Mouse (Mus musculus): ENCODE results near the gene Klhl10. TPM values are rescaled to one million over a fixed set of nuclear protein-coding genes. Genes with fewer than 3 reads are reported as not detected.

Gene Klhl10
- polyA plus RNA-seq, 1 experiment from 2014 or later, result 0.68 TPM

GRCm38 (mm10) chr11:100414914-100415822 lies 26.5 kb upstream of the Klhl10 start, which contains the start of gene Fkbp10:
Gene Fkbp10, plus strand, starts transcription at chr11:100415697.
- peak; percentile 36 for ATAC-seq (ENCODE audit: low FRiP score, low TSS enrichment)
- H3K27me3 ChIP-seq (ENCODE audit: control insufficient read depth, insufficient read depth, low read length), result no peaks in the 10 kb centered on the region
- H3K9me3 ChIP-seq (ENCODE audit: control insufficient read depth, low read length), result no peaks in the 10 kb centered on the region
- under 1% methylated on average over 31 of the region's 31 CpGs for WGBS
- peak within 1 kb of the TSS; percentile 69 for H3K4me3 ChIP-seq (ENCODE audit: low read length)
- H3K9ac ChIP-seq (ENCODE audit: low read depth, low read length), result peak within 1 kb of the TSS; percentile 72
- H3K4me1 ChIP-seq (ENCODE audit: control insufficient read depth, insufficient read depth, low read length), result peaks cover 32% of the 10 kb centered on the region
- peaks cover 13% of the 10 kb centered on the region; the same call in 1 of the 2 replicates for H3K36me3 ChIP-seq (ENCODE audit: control insufficient read depth, insufficient read depth, low read length)
- H3K4me2 ChIP-seq (replicated peaks; ENCODE audit: low read depth, low read length), result peak within 1 kb of the TSS; percentile 82
- H3K27ac ChIP-seq (ENCODE audit: low read depth, low read length), result peak within 1 kb of the TSS; percentile 95

GRCm38 (mm10) chr11:100421537-100421936 lies 20.2 kb upstream of the Klhl10 start:
- 33% methylated on average over 8 of the region's 8 CpGs for WGBS
- H3K9me3 ChIP-seq (ENCODE audit: control insufficient read depth, low read length), result no peaks in the 10 kb centered on the region
- no peak overlapping the region for H3K4me2 ChIP-seq (replicated peaks; ENCODE audit: low read depth, low read length)
- ATAC-seq (ENCODE audit: low FRiP score, low TSS enrichment), result peak; percentile 60
- no peak overlapping the region for H3K9ac ChIP-seq (ENCODE audit: low read depth, low read length)
- H3K4me1 ChIP-seq (ENCODE audit: control insufficient read depth, insufficient read depth, low read length), result peaks cover 9% of the 10 kb centered on the region; the same call in 1 of the 2 replicates
- H3K36me3 ChIP-seq (ENCODE audit: control insufficient read depth, insufficient read depth, low read length), result peaks cover 43% of the 10 kb centered on the region
- no peak overlapping the region for H3K4me3 ChIP-seq (ENCODE audit: low read length)
- no peaks in the 10 kb centered on the region for H3K27me3 ChIP-seq (ENCODE audit: control insufficient read depth, insufficient read depth, low read length)
- H3K27ac ChIP-seq (ENCODE audit: low read depth, low read length), result no peak overlapping the region; the same call in 1 of the 2 replicates

- 86% methylated on average over 7 of the region's 7 CpGs for WGBS
- Histone ChIP-seq H3K4me1 (ENCODE audit: control insufficient read depth, insufficient read depth, low read length) (peaks cover 8% of the 10 kb centered on the region; the same call in 1 of the 2 replicates), H3K9ac (ENCODE audit: low read depth, low read length) (no peak overlapping the region), H3K27ac (ENCODE audit: low read depth, low read length) (no peak overlapping the region), H3K27me3 (ENCODE audit: control insufficient read depth, insufficient read depth, low read length) (no peaks in the 10 kb centered on the region), H3K4me2 (replicated peaks; ENCODE audit: low read depth, low read length) (no peak overlapping the region), H3K36me3 (ENCODE audit: control insufficient read depth, insufficient read depth, low read length) (peaks cover 43% of the 10 kb centered on the region), H3K4me3 (ENCODE audit: low read length) (no peak overlapping the region), H3K9me3 (ENCODE audit: control insufficient read depth, low read length) (no peaks in the 10 kb centered on the region)
- ATAC-seq (ENCODE audit: low FRiP score, low TSS enrichment), result no peak
These were observed 17.9 kb upstream of the Klhl10 start for GRCm38 (mm10) chr11:100423836-100424235.

GRCm38 (mm10) chr11:100425851-100426250 lies 15.9 kb upstream of the Klhl10 start:
- no peak overlapping the region for H3K4me2 ChIP-seq (replicated peaks; ENCODE audit: low read depth, low read length)
- H3K36me3 ChIP-seq (ENCODE audit: control insufficient read depth, insufficient read depth, low read length), result peaks cover 49% of the 10 kb centered on the region
- WGBS, result 20% methylated on average over 7 of the region's 7 CpGs
- peaks cover 6% of the 10 kb centered on the region; the same call in 1 of the 2 replicates for H3K4me1 ChIP-seq (ENCODE audit: control insufficient read depth, insufficient read depth, low read length)
- H3K27ac ChIP-seq (ENCODE audit: low read depth, low read length), result no peak overlapping the region; the same call in 1 of the 2 replicates
- no peak overlapping the region for H3K4me3 ChIP-seq (ENCODE audit: low read length)
- H3K9ac ChIP-seq (ENCODE audit: low read depth, low read length), result peak overlapping the region; percentile 13; the same call in 1 of the 2 replicates
- no peaks in the 10 kb centered on the region for H3K9me3 ChIP-seq (ENCODE audit: control insufficient read depth, low read length)
- no peaks in the 10 kb centered on the region for H3K27me3 ChIP-seq (ENCODE audit: control insufficient read depth, insufficient read depth, low read length)
- ATAC-seq (ENCODE audit: low FRiP score, low TSS enrichment), result no peak

- Histone ChIP-seq H3K36me3 (ENCODE audit: control insufficient read depth, insufficient read depth, low read length) (peaks cover 46% of the 10 kb centered on the region), H3K4me3 (ENCODE audit: low read length) (no peak overlapping the region), H3K27ac (ENCODE audit: low read depth, low read length) (no peak overlapping the region), H3K4me1 (ENCODE audit: control insufficient read depth, insufficient read depth, low read length) (0 out of 2 replicates have a peak, but pooled peaks cover 5% of the 10 kb centered on the region), H3K27me3 (ENCODE audit: control insufficient read depth, insufficient read depth, low read length) (no peaks in the 10 kb centered on the region), H3K4me2 (replicated peaks; ENCODE audit: low read depth, low read length) (no peak overlapping the region), H3K9ac (ENCODE audit: low read depth, low read length) (no peak overlapping the region), H3K9me3 (ENCODE audit: control insufficient read depth, low read length) (no peaks in the 10 kb centered on the region)
- WGBS, result 83% methylated on average over 3 of the region's 3 CpGs
- ATAC-seq (ENCODE audit: low FRiP score, low TSS enrichment), result no peak
These were observed 14.9 kb upstream of the Klhl10 start for GRCm38 (mm10) chr11:100426820-100427219.

- Histone ChIP-seq H3K27me3 (ENCODE audit: control insufficient read depth, insufficient read depth, low read length) (no peaks in the 10 kb centered on the region), H3K4me3 (ENCODE audit: low read length) (no peak overlapping the region), H3K9me3 (ENCODE audit: control insufficient read depth, low read length) (no peaks in the 10 kb centered on the region), H3K9ac (ENCODE audit: low read depth, low read length) (no peak overlapping the region), H3K27ac (ENCODE audit: low read depth, low read length) (no peak overlapping the region), H3K36me3 (ENCODE audit: control insufficient read depth, insufficient read depth, low read length) (peaks cover 39% of the 10 kb centered on the region), H3K4me2 (replicated peaks; ENCODE audit: low read depth, low read length) (no peak overlapping the region), H3K4me1 (ENCODE audit: control insufficient read depth, insufficient read depth, low read length) (no peaks in the 10 kb centered on the region)
- no peak for ATAC-seq (ENCODE audit: low FRiP score, low TSS enrichment)
- 67% methylated on average over 9 of the region's 9 CpGs for WGBS
These were observed 13.0 kb upstream of the Klhl10 start for GRCm38 (mm10) chr11:100428612-100429199.

GRCm38 (mm10) chr11:100430052-100430451 lies 11.7 kb upstream of the Klhl10 start:
- Histone ChIP-seq H3K4me2 (replicated peaks; ENCODE audit: low read depth, low read length) (no peak overlapping the region), H3K9me3 (ENCODE audit: control insufficient read depth, low read length) (no peaks in the 10 kb centered on the region), H3K9ac (ENCODE audit: low read depth, low read length) (no peak overlapping the region), H3K36me3 (ENCODE audit: control insufficient read depth, insufficient read depth, low read length) (peaks cover 34% of the 10 kb centered on the region), H3K27ac (ENCODE audit: low read depth, low read length) (no peak overlapping the region), H3K4me1 (ENCODE audit: control insufficient read depth, insufficient read depth, low read length) (no peaks in the 10 kb centered on the region), H3K27me3 (ENCODE audit: control insufficient read depth, insufficient read depth, low read length) (no peaks in the 10 kb centered on the region), H3K4me3 (ENCODE audit: low read length) (no peak overlapping the region)
- 87% methylated on average over 7 of the region's 7 CpGs for WGBS
- no peak for ATAC-seq (ENCODE audit: low FRiP score, low TSS enrichment)

GRCm38 (mm10) chr11:100432002-100432401 lies 9.7 kb upstream of the Klhl10 start:
- Histone ChIP-seq H3K36me3 (ENCODE audit: control insufficient read depth, insufficient read depth, low read length) (peaks cover 45% of the 10 kb centered on the region), H3K9ac (ENCODE audit: low read depth, low read length) (no peak overlapping the region), H3K4me3 (ENCODE audit: low read length) (no peak overlapping the region), H3K4me1 (ENCODE audit: control insufficient read depth, insufficient read depth, low read length) (no peaks in the 10 kb centered on the region), H3K27me3 (ENCODE audit: control insufficient read depth, insufficient read depth, low read length) (no peaks in the 10 kb centered on the region), H3K4me2 (replicated peaks; ENCODE audit: low read depth, low read length) (no peak overlapping the region), H3K9me3 (ENCODE audit: control insufficient read depth, low read length) (no peaks in the 10 kb centered on the region), H3K27ac (ENCODE audit: low read depth, low read length) (no peak overlapping the region)
- no peak for ATAC-seq (ENCODE audit: low FRiP score, low TSS enrichment)
- WGBS, result 92% methylated on average over 5 of the region's 5 CpGs

All from kidney, embryonic 14.5 days (tissue).